Mouse (Mus musculus): Measurements from ENCODE around the gene Fev. TPM values are rescaled to one million over a fixed set of nuclear protein-coding genes. Genes with fewer than 3 reads are reported as not detected.
A peak's percentile ranks its signal among the peaks of the same experiment; 100 is the strongest.

Fev gene
- polyA plus RNA-seq, 1 experiment = not detected

DNA sequence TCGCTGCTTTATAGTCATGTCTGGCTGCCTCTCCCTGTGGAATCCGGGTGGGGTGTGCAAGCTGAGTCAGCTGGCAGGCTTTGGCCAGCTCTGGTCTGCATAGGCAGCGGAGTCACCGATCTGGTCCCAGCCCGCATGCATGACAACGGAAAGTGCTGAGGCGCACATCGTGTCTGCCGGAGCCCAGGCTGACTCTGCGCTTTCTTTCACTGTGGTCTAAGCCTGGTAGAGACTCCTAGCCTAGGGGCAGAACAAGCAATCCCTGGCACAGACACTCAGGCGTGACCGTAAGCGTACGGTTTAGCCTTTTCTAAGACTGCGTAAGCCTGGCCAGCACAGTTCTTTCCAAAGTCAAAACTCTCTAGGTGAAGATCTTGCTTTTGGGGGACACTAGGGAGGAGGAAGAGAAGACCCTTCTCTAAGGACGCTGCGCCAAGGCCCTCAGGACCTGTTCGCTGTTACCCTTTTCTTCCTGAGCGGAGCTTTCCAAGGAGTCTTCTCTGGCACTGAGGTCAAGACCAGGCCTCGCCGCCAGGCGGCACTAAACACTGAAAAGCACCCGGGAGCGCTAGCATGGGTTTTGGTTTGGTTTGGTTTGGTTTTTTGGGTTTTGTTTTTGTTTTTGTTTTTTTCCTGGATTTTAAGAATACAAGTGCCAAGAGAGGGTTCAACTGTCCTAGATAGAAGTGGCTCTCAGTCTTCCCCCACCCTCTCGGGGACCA lies 8.1 kb upstream of the Fev start, which contains the start of gene Cryba2:
Gene Cryba2 (minus strand): TSS at position 10 of the 722 bp plus-strand sequence.
- Histone ChIP-seq H3K9ac (ENCODE audit: low read depth, poor library complexity, severe bottlenecking) (no peak within 1 kb of the TSS), H3K4me1 (ENCODE audit: control insufficient read depth, insufficient read depth, low read length) (no peaks in the 10 kb centered on the region), H3K27ac (ENCODE audit: insufficient read depth, low read length) (no peak within 1 kb of the TSS), H3K27me3 (ENCODE audit: control insufficient read depth, insufficient read depth, low read length, poor library complexity, severe bottlenecking) (0 out of 2 replicates have a peak, but pooled peaks cover 3% of the 10 kb centered on the region), H3K36me3 (ENCODE audit: control insufficient read depth, insufficient read depth, low read length, poor library complexity, severe bottlenecking) (no peaks in the 10 kb centered on the region), H3K4me3 (ENCODE audit: low read depth, low read length) (peak within 1 kb of the TSS; percentile 41), H3K9me3 (replicated peaks; ENCODE audit: control insufficient read depth, insufficient read depth, low read length, poor library complexity, severe bottlenecking) (no peaks in the 10 kb centered on the region)
- peak; percentile 80 for TF ChIP-seq CTCF (IDR thresholded peaks at IDR 0.05; ENCODE audit: low read depth, low read length)
- TF ChIP-seq POLR2A (IDR thresholded peaks at IDR 0.05; ENCODE audit: insufficient read depth, low read length) = no peak
- 0 out of 2 replicates have a peak, but pooled peaks have one; percentile 12 for TF ChIP-seq EP300 (IDR thresholded peaks at IDR 0.05; ENCODE audit: insufficient read depth, low read depth, low read length)

DNA sequence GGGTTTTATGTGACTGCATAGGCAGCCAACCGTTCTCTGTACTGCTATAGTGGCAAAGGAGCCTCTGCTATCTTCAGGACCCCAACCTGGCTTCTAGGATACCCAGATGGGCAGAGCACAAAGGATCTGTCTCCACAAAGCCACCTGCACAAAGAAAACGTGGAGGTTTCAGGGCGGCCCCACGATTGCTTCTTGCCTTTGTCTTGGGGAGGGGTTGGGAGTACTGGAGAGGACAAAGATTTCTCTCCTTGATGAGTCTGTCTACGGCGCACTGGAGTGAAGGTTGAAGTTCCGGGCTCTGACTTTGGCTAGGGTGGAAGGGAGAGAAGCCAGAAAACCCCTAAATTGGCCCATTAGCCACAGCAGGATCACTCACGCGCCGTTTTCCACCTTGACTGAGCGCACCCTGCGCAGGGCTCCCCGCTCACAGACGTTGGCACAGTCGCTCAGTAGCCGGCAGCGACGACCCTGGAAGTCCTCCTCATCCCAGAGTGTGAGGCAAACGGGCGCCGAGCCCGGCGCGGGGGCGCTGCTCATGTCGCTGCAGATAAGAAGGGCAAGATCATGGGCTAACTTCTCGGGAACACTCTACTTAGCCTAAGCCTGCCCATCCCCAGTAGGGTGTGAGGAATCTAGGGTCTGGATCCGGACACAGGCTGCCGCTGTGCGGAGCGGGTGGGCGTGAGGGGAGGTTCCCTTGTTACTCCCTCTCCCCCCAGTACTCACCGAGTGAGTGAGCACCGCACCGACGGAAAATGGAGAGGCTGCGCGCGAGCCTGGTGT lies 7.3 kb upstream of the Fev start:
- Histone ChIP-seq H3K36me3 (ENCODE audit: control insufficient read depth, insufficient read depth, low read length, poor library complexity, severe bottlenecking) (no peaks in the 10 kb centered on the region), H3K27ac (ENCODE audit: insufficient read depth, low read length) (no peak overlapping the region), H3K4me1 (ENCODE audit: control insufficient read depth, insufficient read depth, low read length) (no peaks in the 10 kb centered on the region), H3K9me3 (replicated peaks; ENCODE audit: control insufficient read depth, insufficient read depth, low read length, poor library complexity, severe bottlenecking) (no peaks in the 10 kb centered on the region), H3K27me3 (ENCODE audit: control insufficient read depth, insufficient read depth, low read length, poor library complexity, severe bottlenecking) (0 out of 2 replicates have a peak, but pooled peaks cover 3% of the 10 kb centered on the region), H3K9ac (ENCODE audit: low read depth, poor library complexity, severe bottlenecking) (no peak overlapping the region), H3K4me3 (ENCODE audit: low read depth, low read length) (peak overlapping the region; percentile 41)
- TF ChIP-seq CTCF (IDR thresholded peaks at IDR 0.05; ENCODE audit: low read depth, low read length) = no peak
- TF ChIP-seq POLR2A (IDR thresholded peaks at IDR 0.05; ENCODE audit: insufficient read depth, low read length) = no peak
- no peak for TF ChIP-seq EP300 (IDR thresholded peaks at IDR 0.05; ENCODE audit: insufficient read depth, low read depth, low read length)

GRCm38 (mm10) chr1:74891513-74891912 lies 6.3 kb upstream of the Fev start:
- H3K27me3 ChIP-seq (ENCODE audit: control insufficient read depth, insufficient read depth, low read length, poor library complexity, severe bottlenecking) = peaks cover 8% of the 10 kb centered on the region; the same call in 1 of the 2 replicates
- TF ChIP-seq POLR2A (IDR thresholded peaks at IDR 0.05; ENCODE audit: insufficient read depth, low read length) = no peak
- no peaks in the 10 kb centered on the region for H3K36me3 ChIP-seq (ENCODE audit: control insufficient read depth, insufficient read depth, low read length, poor library complexity, severe bottlenecking)
- H3K27ac ChIP-seq (ENCODE audit: insufficient read depth, low read length) = no peak overlapping the region
- H3K9ac ChIP-seq (ENCODE audit: low read depth, poor library complexity, severe bottlenecking) = no peak overlapping the region
- no peaks in the 10 kb centered on the region for H3K4me1 ChIP-seq (ENCODE audit: control insufficient read depth, insufficient read depth, low read length)
- H3K4me3 ChIP-seq (ENCODE audit: low read depth, low read length) = no peak overlapping the region
- no peaks in the 10 kb centered on the region for H3K9me3 ChIP-seq (replicated peaks; ENCODE audit: control insufficient read depth, insufficient read depth, low read length, poor library complexity, severe bottlenecking)

DNA sequence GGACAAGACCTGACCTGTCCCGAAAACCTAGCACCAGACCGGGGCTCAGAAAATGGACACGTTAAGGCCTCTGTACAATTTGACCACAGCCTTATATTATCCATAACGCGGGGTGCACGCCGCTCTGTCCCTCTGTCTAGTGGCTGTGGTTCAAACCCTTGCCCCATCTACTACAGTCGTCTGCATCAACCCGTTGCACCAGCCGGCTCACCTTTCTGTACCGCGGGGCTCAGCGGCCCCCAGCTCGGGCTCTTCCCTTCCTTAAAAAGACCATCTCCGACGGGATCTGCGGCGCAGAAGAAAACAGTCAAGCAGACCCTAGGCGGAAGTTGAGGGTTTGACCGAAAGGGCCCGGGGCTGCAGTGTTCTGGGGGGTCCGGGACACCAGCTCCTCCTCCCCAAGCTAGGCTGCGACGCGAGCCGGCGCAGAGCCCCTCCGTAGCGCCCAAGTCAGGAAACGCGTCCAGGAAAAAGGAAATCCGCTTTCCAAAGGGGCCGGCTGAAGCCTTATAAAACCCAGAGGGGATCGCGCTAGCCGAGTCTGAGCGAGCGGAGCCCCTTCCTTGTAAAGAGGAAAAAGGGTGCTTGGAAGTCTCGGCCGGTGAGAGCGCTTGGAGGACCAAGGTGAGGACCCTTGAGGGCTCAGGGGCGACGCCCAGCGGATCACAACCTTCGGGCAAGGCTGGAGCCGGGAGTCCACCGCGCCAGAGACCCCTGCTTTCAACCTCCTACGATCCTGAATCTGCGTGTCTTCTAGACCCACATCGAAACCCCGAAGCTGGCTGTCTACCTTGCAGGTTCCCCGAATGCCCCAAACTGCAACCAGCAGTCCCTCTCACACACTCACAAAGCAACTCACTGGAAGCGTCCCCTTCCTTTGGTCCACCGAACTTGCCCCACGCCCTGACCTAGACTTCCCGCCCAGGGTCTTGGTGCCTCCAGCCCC lies 750 bp downstream of the Fev start:
- Histone ChIP-seq H3K27me3 (ENCODE audit: control insufficient read depth, insufficient read depth, low read length, poor library complexity, severe bottlenecking) (peaks cover 28% of the 10 kb centered on the region), H3K36me3 (ENCODE audit: control insufficient read depth, insufficient read depth, low read length, poor library complexity, severe bottlenecking) (no peaks in the 10 kb centered on the region), H3K9ac (ENCODE audit: low read depth, poor library complexity, severe bottlenecking) (no peak overlapping the region), H3K9me3 (replicated peaks; ENCODE audit: control insufficient read depth, insufficient read depth, low read length, poor library complexity, severe bottlenecking) (no peaks in the 10 kb centered on the region), H3K4me1 (ENCODE audit: control insufficient read depth, insufficient read depth, low read length) (no peaks in the 10 kb centered on the region), H3K4me3 (ENCODE audit: low read depth, low read length) (peak overlapping the region; percentile 47), H3K27ac (ENCODE audit: insufficient read depth, low read length) (no peak overlapping the region)
- TF ChIP-seq POLR2A (IDR thresholded peaks at IDR 0.05; ENCODE audit: insufficient read depth, low read length) (no peak), EP300 (IDR thresholded peaks at IDR 0.05; ENCODE audit: insufficient read depth, low read depth, low read length) (no peak), CTCF (IDR thresholded peaks at IDR 0.05; ENCODE audit: low read depth, low read length) (no peak)

DNA sequence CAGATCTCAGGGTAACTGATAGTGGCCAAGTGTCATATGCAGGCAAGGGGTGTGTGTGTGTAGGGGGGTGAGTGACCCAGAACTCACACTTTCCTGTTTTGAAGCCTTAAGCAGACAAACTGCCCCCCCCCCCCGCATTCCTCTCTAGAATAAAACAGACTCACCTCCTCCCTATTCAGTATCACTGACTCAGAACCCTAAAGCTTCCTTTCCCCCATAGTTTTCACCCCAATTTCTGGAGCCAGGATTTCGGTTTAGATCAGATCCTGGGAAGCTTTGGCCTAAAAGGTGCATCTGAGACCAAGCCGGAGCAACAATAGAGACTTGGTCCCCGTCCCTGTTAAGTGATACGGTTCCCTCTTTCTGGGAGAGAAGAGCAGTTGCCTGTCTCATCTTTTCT lies 1.8 kb downstream of the Fev start:
- Histone ChIP-seq H3K36me3 (ENCODE audit: control insufficient read depth, insufficient read depth, low read length, poor library complexity, severe bottlenecking) (no peaks in the 10 kb centered on the region), H3K4me1 (ENCODE audit: control insufficient read depth, insufficient read depth, low read length) (no peaks in the 10 kb centered on the region), H3K9ac (ENCODE audit: low read depth, poor library complexity, severe bottlenecking) (no peak overlapping the region), H3K9me3 (replicated peaks; ENCODE audit: control insufficient read depth, insufficient read depth, low read length, poor library complexity, severe bottlenecking) (no peaks in the 10 kb centered on the region), H3K4me3 (ENCODE audit: low read depth, low read length) (no peak overlapping the region), H3K27me3 (ENCODE audit: control insufficient read depth, insufficient read depth, low read length, poor library complexity, severe bottlenecking) (peaks cover 28% of the 10 kb centered on the region), H3K27ac (ENCODE audit: insufficient read depth, low read length) (no peak overlapping the region)
- TF ChIP-seq CTCF (IDR thresholded peaks at IDR 0.05; ENCODE audit: low read depth, low read length) = no peak
- TF ChIP-seq POLR2A (IDR thresholded peaks at IDR 0.05; ENCODE audit: insufficient read depth, low read length) = no peak
- no peak for TF ChIP-seq EP300 (IDR thresholded peaks at IDR 0.05; ENCODE audit: insufficient read depth, low read depth, low read length)

Measured in ES-Bruce4 (cell line).